Mouse (Mus musculus) forebrain, embryonic 12.5 days (tissue): Measurements from ENCODE around the gene Igfbp4. TPM values are rescaled to one million over a fixed set of nuclear protein-coding genes. Genes with fewer than 3 reads are reported as not detected.

Experiments used
- ATAC-seq: fragments of 200-750 bp; cut with Nextera tagmentation; 2 replicates; pipeline ENCODE4 v1.8.0; 2017; ENCODE audit warnings: moderate TSS enrichment; ENCODE audit not compliant: low FRiP score
- H3K27ac ChIP-seq: fragments of 300-500 bp; sonication (generic); 2 replicates; pipeline ENCODE4 v1.5.1; 2016; ENCODE audit warnings: mild to moderate bottlenecking
- H3K27me3 ChIP-seq: fragments of 300-500 bp; sonication (generic); 2 replicates; pipeline ENCODE4 v1.6.1; 2016; ENCODE audit warnings: mild to moderate bottlenecking
- H3K36me3 ChIP-seq: fragments of 300-500 bp; sonication (generic); replicated peaks from 2 replicates; pipeline ENCODE4 v1.6.1; 2016; ENCODE audit warnings: mild to moderate bottlenecking
- H3K4me1 ChIP-seq: fragments of 300-500 bp; sonication (generic); 2 replicates; pipeline ENCODE4 v1.6.1; 2016
- H3K4me2 ChIP-seq: fragments of 300-500 bp; sonication (generic); 2 replicates; pipeline ENCODE4 v1.6.1; 2016; ENCODE audit warnings: mild to moderate bottlenecking, moderate library complexity
- H3K4me3 ChIP-seq: fragments of 300-500 bp; sonication (generic); replicated peaks from 2 replicates; pipeline ENCODE4 v1.5.1; 2016; ENCODE audit warnings: mild to moderate bottlenecking
- H3K9ac ChIP-seq: fragments of 300-500 bp; sonication (generic); 2 replicates; pipeline ENCODE4 v1.6.1; 2016; ENCODE audit warnings: mild to moderate bottlenecking
- H3K9me3 ChIP-seq: fragments of 300-500 bp; sonication (generic); 2 replicates; pipeline ENCODE4 v1.6.1; 2016
- WGBS: fragments of 180-500 bp; shearing (Covaris S2); methylation state at CpG from one replicate; pipeline ENCODE4 v1.1.7; 2016; 5-methylcytosine and 5-hydroxymethylcytosine counted together
- polyA plus RNA-seq: library from polyadenylated mRNA; unstranded; fragments of >200 nt; fragmentation: Nextera tagmentation; extraction: Ambion mirVana; gene quantifications from 2 replicates; pipeline ENCODE4 v1.2.1, GENCODE M21; 2016

Gene Igfbp4
- polyA plus RNA-seq, 1 experiment from 2014 or later, result 247 TPM

DNA sequence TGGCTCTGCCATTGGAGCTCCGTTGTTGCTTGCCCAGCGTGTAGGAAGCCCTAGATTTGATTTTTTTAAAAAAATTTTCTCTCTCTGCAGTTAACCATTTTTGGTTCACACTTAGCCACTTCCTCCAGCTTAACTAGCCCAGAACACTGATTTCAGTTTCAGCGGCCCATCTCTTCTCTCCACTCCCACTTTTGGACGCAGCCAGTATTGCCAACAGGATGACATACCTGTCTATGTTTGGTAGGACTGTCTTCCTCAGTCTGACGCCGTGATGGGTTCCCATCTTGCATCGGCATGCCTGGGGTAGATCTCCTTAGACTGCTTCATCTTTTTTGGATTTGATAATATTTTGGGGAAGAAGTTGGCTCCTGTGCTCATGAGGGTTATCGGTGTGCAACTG, 49.3 kb downstream of the Igfbp4 start:
- H3K4me3 ChIP-seq, result no peak overlapping the region
- H3K9ac ChIP-seq, result no peak overlapping the region
- H3K36me3 ChIP-seq, result no peaks in the 10 kb centered on the region
- no peak for ATAC-seq
- H3K27me3 ChIP-seq, result no peaks in the 10 kb centered on the region
- 93% methylated on average over 8 of the region's 8 CpGs for WGBS
- no peak overlapping the region for H3K4me2 ChIP-seq
- H3K4me1 ChIP-seq, result no peaks in the 10 kb centered on the region
- 0 out of 2 replicates have a peak, but pooled peaks cover 3% of the 10 kb centered on the region for H3K9me3 ChIP-seq
- no peak overlapping the region for H3K27ac ChIP-seq

DNA sequence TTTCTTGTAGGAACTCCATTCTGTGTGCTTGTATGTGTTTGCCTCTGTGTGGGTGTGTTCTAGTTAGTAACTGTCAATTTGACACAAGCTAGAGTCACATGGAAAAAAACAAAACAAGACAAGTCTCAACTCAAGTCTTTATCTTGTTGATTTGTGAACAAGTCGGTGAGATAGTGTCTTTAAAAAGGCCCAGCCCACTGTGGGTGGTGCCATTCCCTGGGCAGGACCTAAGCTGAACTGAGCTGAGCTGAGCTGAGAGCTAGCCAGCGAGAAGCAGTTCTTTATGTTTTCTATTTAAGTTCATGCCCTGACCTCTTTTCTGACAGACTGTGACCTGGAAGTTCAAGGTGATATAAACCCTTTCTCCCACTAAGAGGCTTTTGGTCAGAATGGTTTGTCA, 50.6 kb downstream of the Igfbp4 start:
- H3K9ac ChIP-seq, result no peak overlapping the region
- no peaks in the 10 kb centered on the region for H3K36me3 ChIP-seq
- 0 out of 2 replicates have a peak, but pooled peaks cover 3% of the 10 kb centered on the region for H3K9me3 ChIP-seq
- no peak for ATAC-seq
- WGBS, result 67% methylated on average over 2 of the region's 2 CpGs
- H3K4me3 ChIP-seq, result no peak overlapping the region
- H3K27ac ChIP-seq, result no peak overlapping the region
- H3K4me2 ChIP-seq, result no peak overlapping the region
- H3K27me3 ChIP-seq, result no peaks in the 10 kb centered on the region
- H3K4me1 ChIP-seq, result no peaks in the 10 kb centered on the region

DNA sequence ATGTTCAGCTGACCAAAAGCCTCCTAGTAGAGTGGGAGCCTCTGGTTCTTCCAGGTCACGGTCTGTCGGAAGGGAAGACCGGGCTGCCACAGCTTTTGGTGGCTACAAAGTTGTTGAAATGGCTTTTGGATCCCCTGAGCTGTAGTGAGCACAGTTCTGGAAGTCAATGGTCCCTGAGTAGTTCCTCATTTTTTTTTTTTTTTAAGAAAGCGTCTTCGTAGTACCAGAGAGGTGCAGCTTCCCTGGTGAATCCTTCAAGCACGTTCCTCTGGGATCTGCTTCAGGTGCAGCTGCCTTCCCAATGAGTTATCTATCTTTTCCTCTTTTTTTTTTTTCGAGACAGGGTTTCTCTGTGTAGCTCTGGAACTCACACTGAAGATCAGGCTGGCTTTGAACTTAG, 52.7 kb downstream of the Igfbp4 start:
- no peak overlapping the region for H3K9ac ChIP-seq
- no peak overlapping the region for H3K4me3 ChIP-seq
- ATAC-seq, result no peak
- H3K9me3 ChIP-seq, result 0 out of 2 replicates have a peak, but pooled peaks cover 3% of the 10 kb centered on the region
- peaks cover under 1% of the 10 kb centered on the region; the same call in 1 of the 2 replicates for H3K27me3 ChIP-seq
- no peak overlapping the region for H3K4me2 ChIP-seq
- no peaks in the 10 kb centered on the region for H3K4me1 ChIP-seq
- H3K36me3 ChIP-seq, result no peaks in the 10 kb centered on the region
- no peak overlapping the region for H3K27ac ChIP-seq
- 86% methylated on average over 7 of the region's 7 CpGs for WGBS

DNA sequence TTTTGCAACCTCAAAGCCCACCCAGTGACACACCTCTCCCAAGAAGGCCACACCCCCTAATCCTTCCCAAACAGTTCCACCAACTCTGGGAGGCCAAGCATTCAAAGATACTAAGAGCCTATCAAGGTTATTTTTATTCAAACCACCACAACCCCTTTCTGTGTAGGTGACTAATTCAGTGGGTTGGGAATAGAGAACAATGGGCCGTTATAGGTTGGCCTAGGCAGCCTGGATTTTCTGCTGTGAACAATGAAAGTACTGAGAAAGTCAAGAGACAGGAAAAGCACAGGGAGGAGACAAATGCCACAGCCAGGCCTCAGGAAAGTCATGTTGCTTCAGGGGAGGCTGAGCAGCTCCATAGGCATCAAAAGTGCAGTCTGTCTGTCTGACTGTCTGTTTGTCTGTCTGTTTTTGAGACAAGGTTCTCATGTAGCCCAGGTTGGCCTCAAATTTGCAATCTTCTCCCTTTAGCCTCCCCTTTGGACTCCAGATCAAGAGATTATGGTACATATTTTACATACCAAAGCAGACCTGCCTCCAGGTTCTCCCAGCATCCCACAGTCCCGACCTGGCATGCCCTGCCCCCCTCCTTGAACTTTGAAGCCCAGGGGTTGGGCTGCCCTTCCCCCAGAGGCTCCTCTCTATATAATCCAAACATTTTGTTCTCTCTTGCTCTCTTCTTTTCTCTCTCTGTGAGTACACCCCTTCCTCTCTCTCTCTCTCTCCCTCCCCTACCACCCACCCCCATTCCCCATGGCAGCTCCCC, 54.0 kb downstream of the Igfbp4 start:
- no peak overlapping the region for H3K4me2 ChIP-seq
- H3K27me3 ChIP-seq, result peaks cover 3% of the 10 kb centered on the region; the same call in 1 of the 2 replicates
- no peak overlapping the region for H3K4me3 ChIP-seq
- 0 out of 2 replicates have a peak, but pooled peaks cover 3% of the 10 kb centered on the region for H3K9me3 ChIP-seq
- H3K27ac ChIP-seq, result no peak overlapping the region
- ATAC-seq, result no peak
- WGBS, result 56% methylated on average over 2 of the region's 2 CpGs
- H3K36me3 ChIP-seq, result no peaks in the 10 kb centered on the region
- no peaks in the 10 kb centered on the region for H3K4me1 ChIP-seq
- no peak overlapping the region for H3K9ac ChIP-seq

DNA sequence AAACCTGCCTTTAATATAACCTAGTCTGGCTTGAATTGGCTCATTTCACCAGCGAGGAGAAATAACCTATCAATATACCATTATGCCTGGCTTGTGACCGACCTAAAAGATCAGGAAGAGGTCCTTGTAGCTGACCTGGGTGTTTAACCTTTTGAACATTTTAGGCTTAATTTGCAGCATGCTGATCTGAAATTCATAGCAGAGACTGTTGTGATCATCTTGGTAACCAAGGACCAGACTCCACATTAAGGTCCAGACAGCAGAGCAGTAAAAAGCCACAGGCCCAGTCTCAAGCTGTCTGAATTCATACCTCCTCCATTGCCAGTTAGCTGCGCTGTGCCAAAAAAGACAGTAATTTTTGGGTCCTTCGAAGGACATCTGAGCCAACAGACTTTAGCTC, 54.7 kb downstream of the Igfbp4 start:
- no peak overlapping the region for H3K4me2 ChIP-seq
- H3K9me3 ChIP-seq, result 0 out of 2 replicates have a peak, but pooled peaks cover 3% of the 10 kb centered on the region
- H3K4me1 ChIP-seq, result no peaks in the 10 kb centered on the region
- peaks cover 3% of the 10 kb centered on the region; the same call in 1 of the 2 replicates for H3K27me3 ChIP-seq
- H3K9ac ChIP-seq, result no peak overlapping the region
- H3K27ac ChIP-seq, result no peak overlapping the region
- H3K4me3 ChIP-seq, result no peak overlapping the region
- no peaks in the 10 kb centered on the region for H3K36me3 ChIP-seq
- ATAC-seq, result no peak
- 82% methylated on average over 4 of the region's 4 CpGs for WGBS

DNA sequence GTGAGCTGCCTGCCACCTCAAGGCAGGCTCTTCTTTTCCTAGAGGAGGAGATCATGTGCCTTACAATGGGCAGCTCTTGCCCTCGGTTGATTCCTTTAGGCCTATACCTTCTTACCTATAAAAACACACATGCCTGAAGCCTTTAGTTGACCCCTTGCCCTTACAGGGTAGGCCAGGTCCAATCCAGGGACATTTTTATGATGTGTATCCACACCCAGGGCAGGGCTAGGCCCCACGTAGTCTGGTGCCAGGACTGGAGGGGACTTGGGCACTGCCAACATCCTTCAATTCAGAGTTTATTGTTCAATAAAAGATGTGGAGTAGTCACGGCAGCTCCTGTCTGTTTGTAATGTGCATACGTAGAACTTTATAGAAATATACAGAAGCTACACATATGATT, 55.4 kb downstream of the Igfbp4 start:
- Histone ChIP-seq H3K4me3 (no peak overlapping the region), H3K4me2 (no peak overlapping the region), H3K9ac (no peak overlapping the region), H3K36me3 (no peaks in the 10 kb centered on the region), H3K27me3 (peaks cover 3% of the 10 kb centered on the region; the same call in 1 of the 2 replicates), H3K9me3 (0 out of 2 replicates have a peak, but pooled peaks cover 3% of the 10 kb centered on the region), H3K27ac (no peak overlapping the region), H3K4me1 (no peaks in the 10 kb centered on the region)
- 86% methylated on average over 4 of the region's 4 CpGs for WGBS
- no peak for ATAC-seq

DNA sequence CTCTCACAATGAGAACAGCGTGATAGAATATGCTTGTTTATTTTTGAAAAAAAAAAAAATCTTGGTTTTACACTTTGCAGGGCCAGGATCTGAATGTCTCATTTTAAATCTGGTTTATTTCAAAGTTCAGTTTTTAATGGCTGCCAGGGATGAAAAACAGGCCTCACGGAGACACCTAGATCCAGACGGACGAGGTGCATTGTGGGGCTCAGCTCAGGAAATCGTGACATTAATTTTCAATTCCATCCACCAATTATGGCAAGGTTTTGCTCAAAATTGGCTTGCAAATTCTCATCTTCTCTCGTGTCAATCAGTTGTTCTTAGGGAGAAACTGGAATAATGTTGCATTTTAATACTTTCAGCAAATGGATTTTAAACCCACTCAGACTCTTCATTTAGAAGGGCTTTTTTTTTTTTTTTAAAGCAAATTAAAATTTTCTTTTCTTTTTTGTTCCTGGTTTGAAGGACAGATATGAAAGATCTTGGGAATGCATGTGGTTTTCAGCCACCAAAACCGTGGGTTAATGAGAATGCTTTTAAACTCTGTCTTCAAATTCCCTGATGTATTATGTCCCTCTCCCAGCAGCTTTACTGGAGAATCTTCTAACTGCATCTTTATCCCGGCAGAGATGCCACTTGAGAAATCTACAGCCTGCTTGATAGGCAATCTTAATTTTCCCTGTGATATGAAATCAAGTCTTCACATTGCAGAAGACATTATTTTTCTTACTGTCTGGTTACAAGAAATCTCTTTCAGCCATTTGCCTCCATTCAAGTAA, 56.1 kb downstream of the Igfbp4 start:
- ATAC-seq, result no peak
- Histone ChIP-seq H3K9ac (no peak overlapping the region; the same call in 1 of the 2 replicates), H3K4me2 (no peak overlapping the region), H3K27me3 (peaks cover 3% of the 10 kb centered on the region; the same call in 1 of the 2 replicates), H3K4me3 (no peak overlapping the region), H3K4me1 (no peaks in the 10 kb centered on the region), H3K36me3 (no peaks in the 10 kb centered on the region), H3K27ac (no peak overlapping the region), H3K9me3 (0 out of 2 replicates have a peak, but pooled peaks cover 3% of the 10 kb centered on the region)
- 77% methylated on average over 8 of the region's 8 CpGs for WGBS

DNA sequence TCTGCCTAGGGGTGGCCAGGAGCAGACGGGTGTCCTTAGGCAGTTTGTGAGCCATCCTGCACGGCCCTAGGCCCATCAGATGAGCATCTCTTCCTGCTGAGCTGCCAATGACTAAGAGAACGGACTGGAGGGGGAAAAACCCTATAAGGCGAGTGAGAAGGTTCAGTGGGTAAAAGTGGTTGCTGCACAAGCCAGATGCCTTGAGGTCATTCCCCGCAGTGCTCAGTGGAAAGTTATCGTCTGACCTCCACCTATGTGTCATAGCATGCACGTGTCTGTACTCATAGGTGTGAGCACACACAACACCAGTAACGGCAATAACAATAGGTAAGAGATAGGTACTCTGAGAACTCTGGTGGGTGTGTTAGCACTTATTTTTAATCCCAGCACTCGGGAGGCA, 57.9 kb downstream of the Igfbp4 start:
- ATAC-seq, result no peak
- Histone ChIP-seq H3K4me1 (no peaks in the 10 kb centered on the region), H3K9me3 (0 out of 2 replicates have a peak, but pooled peaks cover 3% of the 10 kb centered on the region), H3K4me3 (no peak overlapping the region), H3K27ac (no peak overlapping the region), H3K27me3 (peaks cover 3% of the 10 kb centered on the region; the same call in 1 of the 2 replicates), H3K4me2 (no peak overlapping the region), H3K9ac (no peak overlapping the region), H3K36me3 (no peaks in the 10 kb centered on the region)
- WGBS, result 93% methylated on average over 9 of the region's 9 CpGs

DNA sequence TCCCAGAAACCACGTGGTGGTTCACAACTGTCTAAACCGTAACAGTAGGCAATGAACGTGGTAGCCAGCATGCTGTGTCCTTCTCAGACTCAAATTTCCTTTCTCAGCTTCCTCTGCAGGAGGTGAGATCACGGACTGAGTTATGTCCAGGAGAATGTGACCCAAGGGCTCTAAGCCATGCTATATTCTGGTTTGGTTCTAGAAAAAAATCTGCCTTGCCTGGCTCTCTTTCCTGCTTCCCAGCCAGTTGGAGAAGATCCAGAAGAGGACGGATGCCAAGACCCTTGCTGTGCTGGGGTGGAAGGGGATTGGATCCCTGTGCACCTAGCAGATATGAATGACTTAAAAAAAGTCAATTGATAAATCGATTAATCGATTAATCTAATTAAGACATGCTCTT, 58.5 kb downstream of the Igfbp4 start:
- Histone ChIP-seq H3K4me2 (no peak overlapping the region), H3K36me3 (no peaks in the 10 kb centered on the region), H3K9me3 (0 out of 2 replicates have a peak, but pooled peaks cover 3% of the 10 kb centered on the region), H3K4me1 (no peaks in the 10 kb centered on the region), H3K27me3 (peaks cover 3% of the 10 kb centered on the region; the same call in 1 of the 2 replicates), H3K9ac (no peak overlapping the region), H3K4me3 (no peak overlapping the region), H3K27ac (no peak overlapping the region)
- WGBS, result 88% methylated on average over 7 of the region's 7 CpGs
- no peak for ATAC-seq

DNA sequence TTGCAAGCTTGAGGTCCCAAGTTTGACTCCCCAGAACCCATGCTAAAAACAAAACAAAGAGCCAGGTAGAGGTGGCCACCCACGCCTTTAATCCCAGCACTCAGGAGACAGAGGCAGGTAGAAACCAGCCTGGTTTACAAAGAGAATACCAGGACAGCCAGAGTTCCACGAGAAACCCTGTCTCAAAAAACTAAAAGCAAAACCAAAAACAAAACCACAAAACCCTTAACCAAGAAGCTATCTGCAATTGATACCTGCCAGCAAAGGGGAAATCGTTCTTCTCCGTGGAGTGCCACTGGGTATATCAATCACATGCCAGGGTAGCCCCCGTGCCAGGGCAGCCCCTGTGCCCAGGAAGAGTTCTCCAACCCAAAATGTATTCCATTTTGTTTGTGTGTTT, 59.2 kb downstream of the Igfbp4 start:
- H3K27ac ChIP-seq, result no peak overlapping the region
- 88% methylated on average over 5 of the region's 5 CpGs for WGBS

DNA sequence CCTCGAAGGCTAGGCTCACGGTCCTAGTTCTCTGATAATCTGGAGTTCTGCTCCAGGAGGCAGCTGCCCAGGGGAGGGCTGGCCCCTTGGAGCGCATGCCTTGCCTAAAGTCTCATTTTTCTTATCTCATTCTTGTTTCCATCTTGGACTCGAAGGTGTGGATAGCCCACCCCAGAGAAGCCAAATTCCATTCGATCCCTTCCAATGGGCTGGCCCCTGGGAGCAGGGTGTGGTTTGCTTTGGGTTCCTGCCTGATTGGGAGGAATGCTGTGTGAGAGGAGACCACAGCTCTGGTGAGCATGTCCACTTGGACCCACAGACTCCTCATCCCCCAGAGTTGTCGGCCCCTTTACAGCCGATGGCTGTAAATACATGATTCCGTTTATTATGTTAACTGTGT, 60.6 kb downstream of the Igfbp4 start:
- Histone ChIP-seq H3K27ac (no peak overlapping the region), H3K4me2 (no peak overlapping the region), H3K4me3 (no peak overlapping the region), H3K36me3 (no peaks in the 10 kb centered on the region), H3K9me3 (no peaks in the 10 kb centered on the region), H3K4me1 (0 out of 2 replicates have a peak, but pooled peaks cover 4% of the 10 kb centered on the region), H3K9ac (no peak overlapping the region), H3K27me3 (peaks cover 3% of the 10 kb centered on the region; the same call in 1 of the 2 replicates)
- ATAC-seq, result no peak
- WGBS, result 91% methylated on average over 8 of the region's 8 CpGs

More for the DNA sequence above, 59.2 kb downstream of the Igfbp4 start:
- no peaks in the 10 kb centered on the region for H3K36me3 ChIP-seq
- no peaks in the 10 kb centered on the region for H3K9me3 ChIP-seq
- peaks cover 3% of the 10 kb centered on the region; the same call in 1 of the 2 replicates for H3K27me3 ChIP-seq
- H3K4me2 ChIP-seq, result no peak overlapping the region
- no peak overlapping the region for H3K9ac ChIP-seq
- H3K4me3 ChIP-seq, result no peak overlapping the region
- ATAC-seq, result no peak
- H3K4me1 ChIP-seq, result no peaks in the 10 kb centered on the region

DNA sequence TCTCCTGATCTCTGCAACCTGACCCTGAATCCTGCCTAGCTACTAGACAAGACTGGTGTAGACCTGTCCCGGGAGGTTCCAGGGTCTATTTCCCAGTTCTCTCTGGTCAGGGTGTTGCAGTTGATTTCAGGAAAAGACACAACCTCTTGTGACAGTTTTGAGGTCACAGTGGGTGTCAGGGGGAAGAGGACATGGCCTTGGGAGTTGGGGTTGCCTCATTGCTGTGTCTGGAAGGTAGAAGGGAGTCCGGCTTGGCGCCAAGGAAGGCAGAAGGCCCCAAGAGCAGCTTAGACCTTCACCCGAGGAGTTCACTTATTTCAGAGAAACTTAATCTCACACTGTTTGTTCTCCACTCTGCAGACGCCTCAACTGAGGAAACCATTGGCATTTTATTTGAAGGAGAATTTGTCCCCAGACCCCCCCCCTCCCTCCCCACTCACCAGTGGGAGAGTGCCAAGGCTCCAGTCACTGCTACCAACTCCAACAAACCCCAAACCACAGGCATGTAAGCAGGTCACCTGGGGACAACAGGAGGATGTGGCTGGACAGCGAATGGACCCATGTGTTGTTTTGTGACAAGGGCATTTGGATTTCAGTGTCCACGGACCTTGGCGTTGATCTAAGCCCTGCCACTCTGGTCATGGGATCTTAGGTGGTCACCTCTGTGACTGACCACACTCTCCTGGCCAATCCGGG, 61.7 kb downstream of the Igfbp4 start:
- H3K9me3 ChIP-seq, result no peaks in the 10 kb centered on the region
- no peak overlapping the region for H3K4me3 ChIP-seq
- H3K27me3 ChIP-seq, result peaks cover 3% of the 10 kb centered on the region; the same call in 1 of the 2 replicates
- ATAC-seq, result no peak
- H3K27ac ChIP-seq, result no peak overlapping the region
- no peaks in the 10 kb centered on the region for H3K36me3 ChIP-seq
- no peak overlapping the region for H3K9ac ChIP-seq
- no peak overlapping the region for H3K4me2 ChIP-seq
- WGBS, result 85% methylated on average over 9 of the region's 9 CpGs
- 0 out of 2 replicates have a peak, but pooled peaks cover 4% of the 10 kb centered on the region for H3K4me1 ChIP-seq
